Mouse (Mus musculus) kidney, embryonic 16.5 days (tissue): Measurements from ENCODE around the gene B4galt5. TPM values are rescaled to one million over a fixed set of nuclear protein-coding genes. Genes with fewer than 3 reads are reported as not detected.
A peak's percentile ranks its signal among the peaks of the same experiment; 100 is the strongest.

Source experiments
- ATAC-seq: fragments of 200-750 bp; cut with Nextera tagmentation; 2 replicates; pipeline ENCODE4 v1.8.0; 2017; ENCODE audit warnings: moderate TSS enrichment; ENCODE audit not compliant: low FRiP score, low TSS enrichment
- H3K27ac ChIP-seq: fragments of 300-500 bp; sonication (generic); 2 replicates; pipeline ENCODE4 v1.5.1; 2014; ENCODE audit warnings: low read length
- H3K27me3 ChIP-seq: fragments of 300-500 bp; sonication (generic); 2 replicates; pipeline ENCODE4 v1.6.1; 2014; ENCODE audit warnings: low read length, control low read depth, mixed read lengths; ENCODE audit not compliant: insufficient read depth
- H3K36me3 ChIP-seq: fragments of 300-500 bp; sonication (generic); 2 replicates; pipeline ENCODE4 v1.6.1; 2014; ENCODE audit warnings: low read length, control low read depth, mixed read lengths; ENCODE audit not compliant: insufficient read depth
- H3K4me1 ChIP-seq: fragments of 300-500 bp; sonication (generic); 2 replicates; pipeline ENCODE4 v1.6.1; 2014; ENCODE audit warnings: low read length, control low read depth, mixed read lengths; ENCODE audit not compliant: insufficient read depth
- H3K4me2 ChIP-seq: fragments of 300-500 bp; sonication (generic); replicated peaks from 2 replicates; pipeline ENCODE4 v1.6.1; 2014; ENCODE audit warnings: low read depth, low read length
- H3K4me3 ChIP-seq: fragments of 300-500 bp; sonication (generic); 2 replicates; pipeline ENCODE4 v1.5.1; 2014; ENCODE audit warnings: mild to moderate bottlenecking, low read length
- H3K9ac ChIP-seq: fragments of 300-500 bp; sonication (generic); replicated peaks from 2 replicates; pipeline ENCODE4 v1.6.1; 2014; ENCODE audit warnings: low read length
- H3K9me3 ChIP-seq: fragments of 300-500 bp; sonication (generic); 2 replicates; pipeline ENCODE4 v1.6.1; 2016; ENCODE audit warnings: low read length, control low read depth
- WGBS: fragments of 180-500 bp; shearing (Covaris S2); extraction: QIAGEN DNeasy Blood & Tissue Kit; methylation state at CpG from one replicate; pipeline ENCODE4 v1.1.7; 2014; 5-methylcytosine and 5-hydroxymethylcytosine counted together
- polyA plus RNA-seq: library from polyadenylated mRNA; unstranded; fragments of >200 nt; fragmentation: Nextera tagmentation; extraction: Ambion mirVana; gene quantifications from 2 replicates; pipeline ENCODE4 v1.2.1, GENCODE M21; 2015

The B4galt5 gene
- polyA plus RNA-seq, 1 experiment from 2014 or later, result 8.9 TPM

DNA sequence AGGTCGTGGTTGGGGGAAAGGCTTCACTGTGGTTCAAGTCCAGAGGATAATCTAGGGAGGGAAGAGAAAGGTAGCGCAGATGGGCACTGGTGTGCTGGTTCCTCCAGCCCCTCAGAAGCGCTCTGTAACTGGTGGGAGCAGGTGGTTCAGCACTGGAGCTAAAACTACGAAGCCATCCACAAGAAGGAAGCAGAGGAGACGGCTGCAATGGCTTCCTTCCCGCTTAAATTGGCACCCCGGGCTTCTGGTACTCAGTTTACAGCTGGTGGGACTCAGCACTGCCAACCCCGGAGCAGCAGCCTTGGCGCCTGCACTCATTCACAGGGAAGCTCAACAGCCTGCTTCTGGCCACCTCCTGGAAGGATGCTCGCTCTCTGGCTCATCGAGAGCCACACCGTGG is 39.7 kb downstream of the B4galt5 start:
- no peak for ATAC-seq
- Histone ChIP-seq H3K4me2 (no peak overlapping the region), H3K9me3 (no peaks in the 10 kb centered on the region), H3K36me3 (peaks cover 22% of the 10 kb centered on the region; the same call in 1 of the 2 replicates), H3K4me3 (no peak overlapping the region), H3K27ac (no peak overlapping the region), H3K4me1 (peaks cover 23% of the 10 kb centered on the region), H3K27me3 (no peaks in the 10 kb centered on the region), H3K9ac (no peak overlapping the region)
- WGBS, result 92% methylated on average over 12 of the region's 12 CpGs

DNA sequence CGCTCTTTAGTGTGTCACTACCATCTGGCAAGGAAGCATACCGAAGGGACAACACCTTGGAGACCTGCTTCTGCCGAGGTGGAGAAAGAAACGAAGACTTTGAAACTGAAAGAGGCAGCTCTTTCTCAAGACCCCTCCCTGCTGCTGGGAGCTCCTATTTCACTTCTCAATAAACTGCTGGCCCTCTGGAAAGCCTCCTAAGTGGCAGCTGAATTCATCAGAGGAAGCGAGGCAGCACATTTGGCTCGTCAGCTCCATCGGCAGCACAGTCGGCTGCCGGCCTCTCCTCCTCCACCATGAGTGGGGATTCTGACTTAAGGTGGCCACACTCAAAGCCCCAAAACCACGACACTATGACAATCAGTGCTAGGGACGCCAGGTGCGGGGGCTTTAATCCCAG is 41.3 kb downstream of the B4galt5 start:
- no peaks in the 10 kb centered on the region for H3K9me3 ChIP-seq
- H3K9ac ChIP-seq, result peak overlapping the region; percentile 39; the same call in 1 of the 2 replicates
- H3K4me2 ChIP-seq, result peak overlapping the region; percentile 34
- peaks cover 18% of the 10 kb centered on the region; the same call in 1 of the 2 replicates for H3K4me1 ChIP-seq
- H3K4me3 ChIP-seq, result peak overlapping the region; percentile 5; the same call in 1 of the 2 replicates
- no peak for ATAC-seq
- peaks cover 22% of the 10 kb centered on the region; the same call in 1 of the 2 replicates for H3K36me3 ChIP-seq
- H3K27me3 ChIP-seq, result no peaks in the 10 kb centered on the region
- peak overlapping the region; percentile 75 for H3K27ac ChIP-seq
- 25% methylated on average over 12 of the region's 12 CpGs for WGBS

DNA sequence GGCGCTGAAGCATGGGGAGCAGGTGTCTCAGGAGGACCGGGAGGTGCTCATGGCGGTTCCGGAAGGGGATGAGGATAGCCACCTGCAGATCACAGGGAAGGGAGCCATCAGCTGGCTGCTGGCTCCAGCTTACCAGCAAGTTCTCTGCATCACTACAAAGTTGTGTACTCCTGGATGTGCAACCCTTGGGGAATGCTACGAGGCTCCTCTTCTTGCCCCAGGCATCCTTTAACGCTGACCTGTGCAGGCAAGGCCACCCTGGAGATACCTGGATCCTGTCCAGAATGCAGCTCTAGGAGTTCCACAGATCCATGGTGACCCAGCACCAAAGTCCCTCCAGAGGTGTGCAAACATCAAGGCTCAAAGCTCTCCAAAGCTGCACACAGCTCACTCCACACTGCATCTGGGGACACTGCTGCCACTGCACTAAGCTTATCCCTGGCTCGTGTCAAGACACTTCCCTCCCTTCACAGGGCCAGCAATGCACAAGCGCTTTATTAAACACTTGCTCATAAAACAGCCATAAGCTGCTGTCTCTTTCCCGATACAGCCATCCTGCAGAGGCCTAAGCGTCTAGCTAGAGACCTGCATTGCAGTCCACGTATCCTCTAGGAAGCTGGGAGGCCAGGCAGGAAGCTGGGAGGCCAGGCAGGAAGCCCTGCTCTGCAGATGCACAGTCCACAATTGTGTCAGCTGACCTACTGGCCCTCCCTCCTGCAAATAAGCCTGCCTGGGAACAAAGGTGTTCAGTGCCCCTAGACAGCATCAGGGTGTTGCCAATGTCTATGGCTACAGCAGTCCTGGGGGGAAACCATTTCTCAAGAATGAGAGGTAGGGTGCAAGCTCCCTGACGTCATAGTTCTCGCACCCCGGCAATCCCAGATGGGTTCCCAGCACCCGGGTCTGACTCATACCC is 42.1 kb downstream of the B4galt5 start:
- Histone ChIP-seq H3K36me3 (peaks cover 25% of the 10 kb centered on the region; the same call in 1 of the 2 replicates), H3K9ac (peak overlapping the region; percentile 42; the same call in 1 of the 2 replicates), H3K27ac (peak overlapping the region; percentile 75), H3K27me3 (no peaks in the 10 kb centered on the region), H3K4me1 (peaks cover 18% of the 10 kb centered on the region; the same call in 1 of the 2 replicates), H3K9me3 (no peaks in the 10 kb centered on the region), H3K4me2 (peak overlapping the region; percentile 34), H3K4me3 (no peak overlapping the region)
- WGBS, result 72% methylated on average over 15 of the region's 15 CpGs
- ATAC-seq, result peak; percentile 60

DNA sequence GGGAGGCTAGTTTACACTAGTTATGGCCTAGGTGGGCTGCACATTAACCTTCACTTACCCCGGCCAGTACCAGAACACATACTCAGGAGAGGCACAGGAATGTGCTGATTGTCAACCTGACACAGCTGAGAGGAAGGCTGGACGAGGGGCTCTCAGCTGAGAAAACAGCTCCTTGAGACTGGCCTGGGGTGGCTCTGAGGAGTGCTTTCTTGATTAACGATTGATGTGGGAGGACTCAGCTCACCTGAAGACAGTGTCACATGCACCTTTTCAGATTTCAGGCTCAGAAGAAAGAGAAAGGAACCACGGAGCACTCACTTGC is 42.7 kb downstream of the B4galt5 start:
- 68% methylated on average over 4 of the region's 4 CpGs for WGBS
- H3K27ac ChIP-seq, result peak overlapping the region; percentile 75

DNA sequence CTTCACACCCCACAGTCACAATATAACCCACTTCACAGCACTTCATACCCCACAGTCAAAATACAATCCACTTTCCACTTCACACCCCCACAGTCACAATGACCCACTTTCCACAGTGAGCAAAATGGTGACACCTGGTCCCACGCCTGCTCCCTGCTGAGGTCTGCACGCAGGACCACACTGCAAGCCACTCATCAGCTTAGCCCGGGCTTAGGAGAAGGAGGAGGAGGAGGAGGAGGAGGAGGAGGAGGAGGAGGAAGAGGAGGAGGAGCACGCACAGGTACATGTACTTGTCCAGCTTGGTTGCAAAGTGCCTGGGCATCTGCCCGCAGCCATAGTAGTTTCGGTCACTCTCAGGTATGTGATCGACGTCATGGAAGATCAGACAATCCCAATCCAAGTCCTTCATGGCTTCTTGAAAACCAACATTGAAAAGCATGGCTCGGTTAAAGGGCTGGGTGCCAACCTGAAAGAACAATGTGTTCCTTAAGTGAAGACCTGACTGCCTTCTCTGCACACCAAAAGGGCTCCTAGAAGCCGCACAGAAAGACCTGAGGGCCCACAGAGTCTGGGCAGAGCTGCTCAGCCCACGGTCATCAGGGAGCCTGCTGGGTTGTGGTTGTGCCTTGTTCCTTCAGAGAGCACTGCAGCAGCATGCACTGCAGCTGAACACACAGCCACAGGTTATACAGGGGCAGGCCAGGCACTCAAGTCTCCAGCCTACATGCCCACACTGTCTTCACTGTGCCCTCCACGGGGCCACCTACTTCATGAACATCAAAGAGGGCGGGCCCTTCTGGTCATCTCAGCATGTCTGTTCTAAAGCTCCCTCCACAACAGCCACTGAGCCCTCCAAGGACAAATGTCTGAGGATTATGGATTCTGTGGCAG is 43.4 kb downstream of the B4galt5 start:
- H3K9ac ChIP-seq, result no peak overlapping the region
- WGBS, result 89% methylated on average over 13 of the region's 13 CpGs
- no peaks in the 10 kb centered on the region for H3K9me3 ChIP-seq
- no peak overlapping the region for H3K4me3 ChIP-seq
- H3K27me3 ChIP-seq, result no peaks in the 10 kb centered on the region
- H3K4me2 ChIP-seq, result no peak overlapping the region
- ATAC-seq, result no peak
- peak overlapping the region; percentile 55 for H3K27ac ChIP-seq
- peaks cover 18% of the 10 kb centered on the region; the same call in 1 of the 2 replicates for H3K4me1 ChIP-seq
- peaks cover 31% of the 10 kb centered on the region; the same call in 1 of the 2 replicates for H3K36me3 ChIP-seq

More for the DNA sequence above, 42.7 kb downstream of the B4galt5 start:
- peaks cover 18% of the 10 kb centered on the region; the same call in 1 of the 2 replicates for H3K4me1 ChIP-seq
- 0 out of 2 replicates have a peak, but pooled peaks have one; percentile 52 for ATAC-seq
- H3K4me2 ChIP-seq, result no peak overlapping the region
- no peak overlapping the region for H3K9ac ChIP-seq
- no peaks in the 10 kb centered on the region for H3K27me3 ChIP-seq
- no peaks in the 10 kb centered on the region for H3K9me3 ChIP-seq
- H3K4me3 ChIP-seq, result no peak overlapping the region
- H3K36me3 ChIP-seq, result peaks cover 28% of the 10 kb centered on the region; the same call in 1 of the 2 replicates

DNA sequence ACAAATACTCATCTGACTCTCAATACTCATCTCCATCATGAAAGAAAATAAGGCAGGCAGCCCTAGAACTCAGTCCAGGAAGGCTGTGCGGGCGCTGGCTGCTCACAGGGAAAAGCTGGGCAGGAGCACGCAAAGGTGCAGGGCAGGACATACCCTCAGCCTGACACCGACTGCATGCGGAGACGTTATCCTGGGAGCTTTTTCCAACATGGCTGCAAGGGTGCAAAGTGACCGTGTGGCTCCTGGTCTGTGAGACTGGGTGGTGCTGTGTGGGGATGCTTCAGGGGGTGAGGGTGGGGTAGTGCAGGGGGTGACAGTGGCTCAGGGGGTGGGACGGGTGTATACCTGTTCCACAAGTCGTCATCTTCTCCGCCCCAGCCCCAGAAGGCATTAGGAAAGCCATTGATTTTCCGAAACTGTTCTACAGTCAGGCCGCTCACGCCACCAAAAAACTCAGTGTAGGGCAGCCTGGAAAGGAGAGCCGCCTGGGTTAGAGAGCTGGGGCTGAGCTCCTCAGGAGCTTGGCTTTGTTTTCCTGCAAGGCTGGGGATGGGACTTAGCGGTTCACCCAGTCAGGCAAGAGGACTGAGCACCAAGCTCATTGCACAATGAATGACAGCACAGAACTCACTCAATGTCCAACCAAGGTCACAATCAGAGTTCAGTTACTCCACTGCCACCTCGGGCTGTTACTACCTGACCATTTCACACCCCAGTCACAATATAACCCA is 44.2 kb downstream of the B4galt5 start:
- ATAC-seq, result no peak
- H3K27ac ChIP-seq, result no peak overlapping the region
- H3K27me3 ChIP-seq, result no peaks in the 10 kb centered on the region
- peaks cover 23% of the 10 kb centered on the region for H3K4me1 ChIP-seq
- H3K4me2 ChIP-seq, result no peak overlapping the region
- no peak overlapping the region for H3K4me3 ChIP-seq
- H3K9me3 ChIP-seq, result no peaks in the 10 kb centered on the region
- no peak overlapping the region for H3K9ac ChIP-seq
- peaks cover 35% of the 10 kb centered on the region; the same call in 1 of the 2 replicates for H3K36me3 ChIP-seq
- 85% methylated on average over 16 of the region's 16 CpGs for WGBS

DNA sequence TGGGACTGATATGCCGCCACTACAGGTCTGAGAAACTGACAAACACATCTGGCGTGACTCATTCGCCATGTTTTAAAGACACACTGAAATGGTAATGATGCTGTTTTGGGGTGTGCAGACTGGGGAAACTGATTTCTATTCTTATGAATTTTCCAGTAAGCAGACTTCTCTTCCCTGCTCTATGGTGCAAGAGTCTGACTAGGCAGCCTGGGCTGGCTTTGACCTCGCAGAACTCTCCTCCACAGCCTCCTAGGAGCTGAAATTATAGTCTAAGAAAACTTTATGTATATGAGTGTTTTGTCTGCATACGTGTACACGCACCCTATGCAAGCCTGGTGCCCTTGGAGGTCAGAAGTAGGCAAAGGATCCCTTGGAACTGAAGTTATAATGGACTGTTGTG is 45.2 kb downstream of the B4galt5 start:
- H3K4me1 ChIP-seq, result peaks cover 33% of the 10 kb centered on the region
- H3K9ac ChIP-seq, result no peak overlapping the region
- no peaks in the 10 kb centered on the region for H3K27me3 ChIP-seq
- peaks cover 36% of the 10 kb centered on the region; the same call in 1 of the 2 replicates for H3K36me3 ChIP-seq
- ATAC-seq, result no peak
- no peak overlapping the region for H3K4me2 ChIP-seq
- no peaks in the 10 kb centered on the region for H3K9me3 ChIP-seq
- H3K27ac ChIP-seq, result no peak overlapping the region
- H3K4me3 ChIP-seq, result no peak overlapping the region
- WGBS, result 93% methylated on average over 6 of the region's 6 CpGs

DNA sequence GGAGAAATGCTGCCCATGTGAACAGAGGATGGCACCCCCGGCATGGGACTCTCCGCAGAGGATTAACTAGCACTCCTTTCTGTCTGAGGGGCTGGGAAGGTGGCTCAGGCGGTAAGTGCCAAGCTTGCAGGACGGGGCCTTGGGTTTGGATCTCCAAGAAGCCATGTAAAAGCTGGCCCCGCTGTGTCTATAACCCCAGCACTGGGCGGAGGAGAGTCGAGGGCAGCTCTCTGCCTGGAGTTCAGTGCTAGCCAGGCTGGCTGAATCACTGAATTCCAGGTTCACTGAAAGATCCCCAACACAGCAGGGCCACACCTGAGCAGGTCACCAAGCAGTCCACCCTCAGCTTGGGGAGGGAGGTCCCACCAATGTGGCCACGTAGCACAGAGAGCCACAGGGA is 45.8 kb downstream of the B4galt5 start:
- Histone ChIP-seq H3K27ac (no peak overlapping the region), H3K4me3 (no peak overlapping the region), H3K9ac (no peak overlapping the region), H3K36me3 (peaks cover 32% of the 10 kb centered on the region; the same call in 1 of the 2 replicates), H3K4me2 (no peak overlapping the region), H3K9me3 (no peaks in the 10 kb centered on the region), H3K4me1 (peaks cover 37% of the 10 kb centered on the region), H3K27me3 (no peaks in the 10 kb centered on the region)
- no peak for ATAC-seq
- WGBS, result 90% methylated on average over 8 of the region's 8 CpGs

DNA sequence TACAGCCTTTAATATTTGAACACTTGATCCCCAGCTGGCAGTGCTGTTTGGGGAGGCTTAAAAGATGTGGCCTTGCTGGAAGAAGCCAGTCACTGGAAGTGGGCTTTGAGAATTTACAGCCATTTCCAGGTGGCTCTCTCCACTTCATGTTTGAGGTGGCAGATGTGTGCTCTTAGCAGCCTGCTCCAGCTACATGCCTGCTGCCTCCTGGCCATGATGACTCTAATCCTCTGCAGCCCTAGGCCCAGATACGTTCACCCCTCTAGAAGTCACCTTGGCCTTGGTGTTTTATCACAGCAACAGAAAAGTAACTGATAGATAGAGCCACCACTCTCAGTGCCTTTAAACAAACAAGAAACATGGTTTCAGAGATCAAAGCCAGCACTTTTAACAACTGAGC is 46.3 kb downstream of the B4galt5 start:
- Histone ChIP-seq H3K4me2 (no peak overlapping the region), H3K9me3 (no peaks in the 10 kb centered on the region), H3K4me1 (peaks cover 33% of the 10 kb centered on the region), H3K27ac (peak overlapping the region; percentile 1; the same call in 1 of the 2 replicates), H3K27me3 (no peaks in the 10 kb centered on the region), H3K9ac (no peak overlapping the region; the same call in 1 of the 2 replicates), H3K36me3 (peaks cover 32% of the 10 kb centered on the region; the same call in 1 of the 2 replicates), H3K4me3 (no peak overlapping the region)
- no peak for ATAC-seq
- WGBS, result 60% methylated on average over 1 of the region's 1 CpGs
